Mouse (Mus musculus) neural tube, embryonic 10.5 days (tissue): ENCODE measurements around the gene Cnnm4.
"Not testable (repeated sequence)": the region's sequence is repeated elsewhere in the genome, so short reads cannot be mapped to it uniquely, and the experiment has no call there.

Source experiments
- DNase-seq: peaks from one replicate; pipeline ENCODE4 v3.0.0-alpha.2; 2017; ENCODE audit warnings: low spot score; ENCODE audit errors: extremely low spot score

Cnnm4 gene

DNA sequence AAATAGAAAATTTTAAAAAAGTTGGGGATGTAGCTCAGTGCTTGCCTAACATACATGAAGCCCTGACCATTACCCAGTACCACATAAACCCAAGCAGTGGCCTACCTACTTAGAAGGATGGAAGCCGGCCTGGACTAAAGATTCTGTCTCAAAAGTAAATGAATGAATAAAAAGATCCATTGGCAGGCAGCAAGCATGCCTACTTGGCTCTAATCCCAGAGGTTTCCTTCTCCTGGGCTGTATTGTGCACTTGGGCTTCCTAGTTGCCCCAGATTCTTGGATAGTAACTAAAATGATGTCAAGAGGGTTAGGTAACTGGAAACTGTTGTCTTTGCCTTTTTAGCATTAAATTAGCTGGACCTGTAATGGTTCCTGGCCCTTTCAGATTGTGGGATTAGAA lies 41.9 kb downstream of the Cnnm4 start:
- DNase-seq, result no peak

DNA sequence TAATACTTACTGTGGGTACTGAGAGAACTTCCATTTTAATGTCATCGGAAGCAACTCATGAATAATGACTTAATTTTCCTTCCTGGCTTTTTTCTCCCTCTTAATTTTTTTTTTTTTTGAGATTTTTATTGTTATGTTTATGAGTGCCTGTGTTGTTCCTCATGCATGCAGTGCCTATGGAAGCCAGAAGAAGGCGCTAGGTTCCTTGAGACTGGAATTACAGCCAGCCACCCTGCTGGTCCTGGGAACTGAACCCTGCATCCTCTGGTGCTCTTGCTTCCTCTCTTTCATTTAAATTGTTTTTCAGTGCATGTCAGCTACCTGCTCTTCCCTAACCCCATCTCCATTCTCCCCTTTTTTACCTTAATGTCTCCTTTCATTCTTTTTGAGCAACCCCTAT lies 42.3 kb downstream of the Cnnm4 start:
- no peak for DNase-seq

- no peak for DNase-seq
Measured at GRCm38 (mm10) chr1:36518259-36518658, 46.8 kb downstream of the Cnnm4 start.

GRCm38 (mm10) chr1:36519626-36520025 lies 48.2 kb downstream of the Cnnm4 start:
- no peak for DNase-seq

DNA sequence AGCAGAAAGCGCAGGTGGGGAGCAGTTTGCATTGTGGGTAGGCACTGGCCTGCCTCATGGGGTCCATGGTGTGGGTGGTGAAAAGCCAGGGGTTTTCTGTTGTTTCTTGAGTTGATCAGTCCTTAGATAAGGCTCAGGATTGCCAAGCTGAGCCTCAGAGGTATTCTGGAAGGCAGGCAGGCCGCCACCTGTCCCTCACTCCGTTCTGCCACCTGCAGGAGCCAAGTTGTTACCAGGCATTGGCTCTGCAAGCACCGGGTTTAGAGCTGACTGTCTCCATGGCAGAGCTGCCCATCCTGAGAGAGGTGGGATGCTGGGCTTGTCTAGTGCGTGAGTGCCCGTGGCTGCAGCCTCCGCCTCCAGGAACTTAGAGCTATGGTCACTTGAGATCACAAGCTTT lies 50.8 kb downstream of the Cnnm4 start:
- DNase-seq, result no peak

DNA sequence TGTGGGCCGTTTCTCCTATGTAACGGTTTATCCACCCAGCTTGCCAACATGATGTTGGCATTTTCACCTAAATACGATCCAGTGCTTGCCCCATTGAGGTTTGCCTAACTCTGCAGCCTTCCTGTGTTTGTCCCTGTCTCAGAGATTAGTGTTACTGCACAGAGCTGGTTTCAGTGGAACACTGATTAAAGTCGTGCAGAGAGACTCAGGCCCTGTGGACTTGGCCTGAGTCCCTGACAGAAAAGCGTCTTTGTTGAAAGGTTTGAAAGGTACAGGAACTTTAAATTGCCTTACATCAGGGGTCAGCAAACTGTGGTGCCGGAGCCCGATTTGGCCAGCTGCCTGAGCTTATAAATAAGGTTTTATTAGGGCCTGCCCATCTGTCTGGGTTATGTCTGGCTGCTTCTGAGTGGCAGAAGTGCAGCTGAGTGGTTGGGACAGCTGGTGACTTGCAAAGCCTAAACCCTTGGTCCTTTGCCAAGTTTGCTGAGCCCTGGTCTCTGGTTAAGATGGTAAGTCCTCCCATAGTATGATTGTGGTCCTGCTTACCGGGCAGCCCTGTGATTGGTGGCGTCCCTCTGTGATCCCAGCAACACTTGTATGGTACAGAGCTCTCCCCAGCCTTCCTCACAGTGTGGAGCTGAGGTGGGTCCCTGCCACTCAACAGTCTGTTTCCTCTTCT lies 52.1 kb downstream of the Cnnm4 start:
- DNase-seq, result no peak

DNA sequence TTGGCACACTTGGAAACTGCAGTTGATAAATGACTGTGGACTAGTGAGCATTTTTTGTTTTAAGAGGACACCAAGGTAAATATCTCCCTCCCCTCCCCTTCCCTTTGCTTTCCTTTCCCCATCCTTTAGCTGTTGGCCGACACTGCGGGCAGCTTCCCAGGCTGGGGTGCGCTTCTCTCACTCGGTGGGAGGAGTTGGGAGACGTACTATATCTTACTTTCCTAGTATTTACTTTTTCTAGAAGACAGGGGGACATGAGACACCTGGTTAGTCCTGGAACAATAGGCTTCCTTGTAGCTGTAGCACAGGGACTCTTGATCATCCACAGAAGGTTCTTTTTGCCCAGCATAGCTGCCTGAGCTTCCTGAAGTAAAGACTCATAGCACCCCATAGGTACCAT lies 52.6 kb downstream of the Cnnm4 start:
- no peak for DNase-seq

GRCm38 (mm10) chr1:36525774-36526173 lies 54.4 kb downstream of the Cnnm4 start:
- DNase-seq, result no peak

DNA sequence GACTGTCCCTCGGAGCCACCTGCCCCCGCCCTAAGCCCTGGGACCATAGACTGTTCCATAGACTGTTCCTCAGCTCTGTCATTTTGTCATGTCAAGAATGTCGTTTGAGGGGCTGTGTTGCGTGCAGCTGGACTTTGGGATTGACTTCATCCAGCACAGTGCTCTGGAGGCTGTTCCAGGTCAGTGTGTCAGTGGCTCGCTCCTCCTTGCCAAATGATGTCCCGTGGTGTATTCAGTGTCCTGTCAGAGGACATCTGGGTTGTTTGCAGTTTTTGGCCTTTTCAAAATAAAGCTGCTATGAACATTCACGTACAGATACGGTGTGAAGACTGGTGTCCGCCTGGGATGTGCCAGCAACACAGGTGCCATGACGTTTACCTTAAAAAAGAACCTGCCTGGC lies 55.5 kb downstream of the Cnnm4 start:
- DNase-seq, result no peak

GRCm38 (mm10) chr1:36528351-36528750 lies 56.9 kb downstream of the Cnnm4 start:
- DNase-seq, result no peak

DNA sequence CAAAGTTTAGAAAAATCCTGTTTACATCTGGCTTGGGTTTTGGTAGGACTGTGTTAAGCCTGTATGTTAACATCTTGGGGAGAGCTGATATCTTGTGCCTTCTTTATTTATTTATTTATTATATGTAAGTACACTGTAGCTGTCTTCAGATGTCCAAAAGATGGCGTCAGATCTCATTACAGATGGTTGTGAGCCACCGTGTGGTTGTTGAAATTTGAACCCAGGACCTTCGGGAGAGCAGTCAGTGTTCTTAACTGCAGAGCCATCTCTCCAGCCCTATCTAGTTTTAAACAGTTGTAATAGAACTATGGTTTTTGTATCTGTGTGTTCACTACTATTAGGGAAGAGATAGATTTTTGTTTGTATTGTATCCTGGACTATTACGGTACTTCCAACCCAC lies 57.9 kb downstream of the Cnnm4 start:
- no peak for DNase-seq

DNA sequence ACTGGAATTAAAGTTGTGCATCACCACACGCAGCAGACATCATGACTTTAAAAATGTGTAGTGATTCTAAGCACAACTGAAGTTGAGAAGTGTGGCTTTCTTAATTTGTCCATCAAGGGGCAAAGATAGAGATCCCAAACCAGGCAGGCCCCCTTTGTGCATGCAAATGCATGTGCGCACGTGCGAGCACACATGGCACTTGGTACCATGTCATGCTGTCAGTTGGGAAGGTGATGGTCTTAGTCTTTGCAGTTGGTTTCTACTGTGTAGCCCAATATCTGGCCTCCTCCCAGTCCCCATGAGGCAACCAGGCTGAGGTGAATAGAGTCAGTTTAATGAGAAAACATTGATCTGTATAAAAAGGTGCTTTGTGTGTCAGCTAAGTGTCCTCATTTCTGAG lies 58.5 kb downstream of the Cnnm4 start:
- no peak for DNase-seq

DNA sequence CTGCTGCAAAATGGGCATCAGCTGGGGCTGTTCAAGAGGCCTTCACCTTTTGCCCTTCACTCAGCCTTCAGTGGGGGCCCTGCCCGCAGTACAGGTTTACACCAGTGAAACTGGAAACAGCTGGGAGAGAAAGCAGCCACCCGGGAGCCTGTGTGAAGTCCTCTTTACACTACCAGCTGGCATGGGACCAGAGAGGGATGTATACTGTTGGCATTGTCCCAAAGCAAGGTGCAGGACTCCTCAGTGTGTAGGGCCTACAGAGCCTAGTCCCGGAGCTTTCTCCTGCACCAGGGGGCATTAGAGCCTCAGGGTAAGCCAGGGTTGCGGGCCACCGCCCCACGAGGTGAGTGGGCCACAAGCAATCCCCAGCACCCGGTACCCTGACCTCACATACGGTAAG lies 59.1 kb downstream of the Cnnm4 start:
- no peak for DNase-seq

GRCm38 (mm10) chr1:36530962-36531361 lies 59.5 kb downstream of the Cnnm4 start:
- no peak for DNase-seq

- DNase-seq, result no peak
Measured at GRCm38 (mm10) chr1:36531461-36531860, 60.0 kb downstream of the Cnnm4 start.

DNA sequence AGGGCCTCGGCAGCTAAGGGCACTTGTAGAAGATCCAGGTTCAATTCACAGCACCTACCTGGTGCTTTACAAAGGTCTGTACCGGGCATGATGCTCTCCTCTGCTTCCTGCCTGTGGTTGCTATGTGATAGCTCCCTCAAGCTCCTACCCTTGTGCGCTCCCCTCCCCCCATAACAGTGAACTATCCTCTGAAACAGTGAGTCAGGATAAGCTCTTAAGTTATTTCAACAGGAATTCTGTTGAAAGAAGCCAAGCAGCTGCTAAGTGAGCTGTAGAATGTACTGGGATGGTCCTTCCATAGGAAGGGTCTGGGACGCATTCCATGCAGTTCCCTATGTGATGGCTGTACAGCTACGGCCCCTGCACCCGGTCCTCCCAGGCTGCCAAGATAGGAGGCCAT lies 62.1 kb downstream of the Cnnm4 start:
- DNase-seq, result no peak

- DNase-seq, result no peak
Measured at GRCm38 (mm10) chr1:36534595-36535058, 63.2 kb downstream of the Cnnm4 start.

DNA sequence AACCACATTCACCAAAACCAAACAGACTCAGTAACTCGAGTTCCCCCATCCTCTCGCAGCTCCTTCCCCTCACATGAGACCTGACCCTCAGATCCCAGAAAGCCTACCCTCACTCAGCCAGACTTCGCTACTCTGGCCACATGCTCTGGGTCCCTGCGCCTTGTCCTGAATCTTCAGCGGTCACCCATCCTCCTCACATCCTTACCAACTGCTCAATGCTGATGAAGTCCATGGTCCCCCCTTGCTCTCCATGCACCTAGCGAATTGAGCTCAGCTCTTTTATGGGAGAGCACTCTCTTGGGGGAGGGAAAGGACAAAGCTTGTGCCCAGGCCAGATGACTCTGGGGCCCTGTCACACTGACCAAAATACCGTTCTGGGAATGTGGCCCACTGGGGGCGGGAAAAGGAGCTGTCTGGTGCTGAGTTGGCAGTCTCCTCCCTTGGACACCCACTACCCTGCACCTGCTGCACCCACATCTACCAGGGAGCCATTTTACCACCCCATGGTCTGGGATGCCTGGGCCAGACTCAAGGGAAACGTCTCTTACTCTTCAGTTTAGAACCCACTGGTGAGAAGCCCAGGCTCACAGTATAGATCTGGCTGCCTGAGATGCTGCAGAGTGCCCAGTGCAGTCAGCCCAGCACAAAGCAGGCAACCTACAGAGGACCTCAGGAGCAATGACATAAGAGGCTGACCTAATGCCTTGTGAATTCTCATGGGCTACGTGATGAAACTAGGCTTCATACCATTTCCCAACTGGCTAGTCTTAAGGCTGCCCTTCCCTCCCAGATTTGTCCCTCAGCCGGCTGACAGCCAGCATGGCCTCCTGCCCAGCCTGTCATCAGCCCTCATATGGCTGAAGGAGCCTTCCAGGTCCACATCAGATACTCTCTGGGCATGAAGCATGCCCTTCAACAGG lies 64.3 kb downstream of the Cnnm4 start:
- no peak for DNase-seq

- no peak for DNase-seq
Measured at GRCm38 (mm10) chr1:36536397-36536728, 64.9 kb downstream of the Cnnm4 start.

DNA sequence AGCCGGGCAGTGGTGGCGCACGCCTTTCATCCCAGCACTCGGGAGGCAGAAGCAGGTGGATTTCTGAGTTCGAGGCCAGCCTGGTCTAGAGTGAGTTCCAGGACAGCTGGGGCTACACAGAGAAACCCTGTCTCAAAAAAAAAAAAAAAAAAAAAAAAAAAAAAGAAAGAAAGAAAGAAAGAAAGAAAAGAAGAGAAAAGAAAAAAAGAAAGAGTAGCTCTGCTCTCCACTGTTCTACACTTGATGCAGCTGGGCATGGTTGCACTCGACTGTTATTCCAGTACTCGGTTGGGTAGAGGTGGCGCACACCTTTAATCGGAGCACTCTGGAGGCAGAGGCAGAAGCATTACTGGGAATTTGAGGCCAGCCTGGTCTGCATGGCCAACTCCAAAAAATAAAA lies 65.4 kb downstream of the Cnnm4 start, which contains the start of gene Ankrd23:
TSS of gene Ankrd23 (minus strand) at position 101 of the 400 bp plus-strand sequence.
- not testable (repeated sequence) for DNase-seq

GRCm38 (mm10) chr1:36538727-36539126 lies 67.3 kb downstream of the Cnnm4 start:
- no peak for DNase-seq

DNA sequence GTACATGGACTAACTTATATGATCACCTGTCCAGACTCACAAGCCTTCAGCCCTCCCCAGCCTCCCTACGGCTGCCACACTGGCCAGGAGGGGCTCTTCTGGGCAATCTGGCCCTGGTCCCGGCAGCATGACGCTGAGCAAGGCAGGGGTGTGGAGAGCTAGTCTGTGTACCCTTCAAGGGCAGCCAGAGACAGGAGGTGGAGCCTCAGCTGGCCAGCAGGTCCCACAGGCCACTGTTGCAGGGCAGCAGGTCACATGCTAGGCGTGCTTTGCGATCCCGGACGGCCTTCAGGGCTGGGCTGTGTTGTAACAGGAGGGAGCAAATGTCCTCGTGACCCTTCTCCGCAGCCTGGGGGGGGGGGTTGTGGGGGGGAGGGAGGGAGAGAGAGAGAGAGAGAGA lies 67.8 kb downstream of the Cnnm4 start, which contains the start of gene Gm42417:
TSS of gene Gm42417 (minus strand) at position 244 of the 400 bp plus-strand sequence.
- no peak for DNase-seq

- DNase-seq, result no peak
Measured at GRCm38 (mm10) chr1:36540132-36540531, 68.7 kb downstream of the Cnnm4 start.
